Mouse (Mus musculus) kidney, embryonic 16.5 days (tissue): ENCODE data around the gene Noct. TPM values are rescaled to one million over a fixed set of nuclear protein-coding genes. Genes with fewer than 3 reads are reported as not detected.

Source experiments
- ATAC-seq: fragments of 200-750 bp; cut with Nextera tagmentation; 2 replicates; pipeline ENCODE4 v1.8.0; 2017; ENCODE audit warnings: moderate TSS enrichment; ENCODE audit not compliant: low FRiP score, low TSS enrichment
- H3K27ac ChIP-seq: fragments of 300-500 bp; sonication (generic); 2 replicates; pipeline ENCODE4 v1.5.1; 2014; ENCODE audit warnings: low read length
- H3K27me3 ChIP-seq: fragments of 300-500 bp; sonication (generic); 2 replicates; pipeline ENCODE4 v1.6.1; 2014; ENCODE audit warnings: low read length, control low read depth, mixed read lengths; ENCODE audit not compliant: insufficient read depth
- H3K36me3 ChIP-seq: fragments of 300-500 bp; sonication (generic); 2 replicates; pipeline ENCODE4 v1.6.1; 2014; ENCODE audit warnings: low read length, control low read depth, mixed read lengths; ENCODE audit not compliant: insufficient read depth
- H3K4me1 ChIP-seq: fragments of 300-500 bp; sonication (generic); 2 replicates; pipeline ENCODE4 v1.6.1; 2014; ENCODE audit warnings: low read length, control low read depth, mixed read lengths; ENCODE audit not compliant: insufficient read depth
- H3K4me2 ChIP-seq: fragments of 300-500 bp; sonication (generic); replicated peaks from 2 replicates; pipeline ENCODE4 v1.6.1; 2014; ENCODE audit warnings: low read depth, low read length
- H3K4me3 ChIP-seq: fragments of 300-500 bp; sonication (generic); 2 replicates; pipeline ENCODE4 v1.5.1; 2014; ENCODE audit warnings: mild to moderate bottlenecking, low read length
- H3K9ac ChIP-seq: fragments of 300-500 bp; sonication (generic); replicated peaks from 2 replicates; pipeline ENCODE4 v1.6.1; 2014; ENCODE audit warnings: low read length
- H3K9me3 ChIP-seq: fragments of 300-500 bp; sonication (generic); 2 replicates; pipeline ENCODE4 v1.6.1; 2016; ENCODE audit warnings: low read length, control low read depth
- WGBS: fragments of 180-500 bp; shearing (Covaris S2); extraction: QIAGEN DNeasy Blood & Tissue Kit; methylation state at CpG from one replicate; pipeline ENCODE4 v1.1.7; 2014; 5-methylcytosine and 5-hydroxymethylcytosine counted together
- polyA plus RNA-seq: library from polyadenylated mRNA; unstranded; fragments of >200 nt; fragmentation: Nextera tagmentation; extraction: Ambion mirVana; gene quantifications from 2 replicates; pipeline ENCODE4 v1.2.1, GENCODE M21; 2015

Gene Noct
- polyA plus RNA-seq, 1 experiment from 2014 or later, result 7.2 TPM

GRCm38 (mm10) chr3:51233918-51234751, 9.9 kb downstream of the Noct start:
- no peaks in the 10 kb centered on the region for H3K27me3 ChIP-seq
- H3K9me3 ChIP-seq, result no peaks in the 10 kb centered on the region
- H3K4me1 ChIP-seq, result peaks cover 11% of the 10 kb centered on the region; the same call in 1 of the 2 replicates
- H3K36me3 ChIP-seq, result no peaks in the 10 kb centered on the region
- peak; percentile 91 for ATAC-seq
- H3K27ac ChIP-seq, result no peak overlapping the region
- no peak overlapping the region for H3K9ac ChIP-seq
- WGBS, result 37% methylated on average over 13 of the region's 13 CpGs
- H3K4me3 ChIP-seq, result no peak overlapping the region
- H3K4me2 ChIP-seq, result no peak overlapping the region

- H3K9me3 ChIP-seq, result no peaks in the 10 kb centered on the region
- no peak overlapping the region for H3K9ac ChIP-seq
- no peaks in the 10 kb centered on the region for H3K27me3 ChIP-seq
- peaks cover 11% of the 10 kb centered on the region; the same call in 1 of the 2 replicates for H3K4me1 ChIP-seq
- H3K4me2 ChIP-seq, result no peak overlapping the region
- ATAC-seq, result no peak; the same call in 1 of the 2 replicates
- H3K4me3 ChIP-seq, result no peak overlapping the region
- H3K36me3 ChIP-seq, result peaks cover 3% of the 10 kb centered on the region; the same call in 1 of the 2 replicates
- H3K27ac ChIP-seq, result no peak overlapping the region
- 80% methylated on average over 5 of the region's 5 CpGs for WGBS
Measured at GRCm38 (mm10) chr3:51234752-51235055, 10.5 kb downstream of the Noct start.

GRCm38 (mm10) chr3:51238515-51238914, 14.3 kb downstream of the Noct start:
- Histone ChIP-seq H3K27me3 (no peaks in the 10 kb centered on the region), H3K9me3 (no peaks in the 10 kb centered on the region), H3K4me3 (no peak overlapping the region), H3K4me2 (no peak overlapping the region), H3K9ac (no peak overlapping the region), H3K36me3 (peaks cover 3% of the 10 kb centered on the region; the same call in 1 of the 2 replicates), H3K4me1 (peaks cover 9% of the 10 kb centered on the region; the same call in 1 of the 2 replicates), H3K27ac (no peak overlapping the region)
- WGBS, result 82% methylated on average over 7 of the region's 7 CpGs
- no peak for ATAC-seq

GRCm38 (mm10) chr3:51239541-51239940, 15.3 kb downstream of the Noct start:
- no peak overlapping the region for H3K9ac ChIP-seq
- H3K4me3 ChIP-seq, result no peak overlapping the region
- H3K4me1 ChIP-seq, result no peaks in the 10 kb centered on the region
- ATAC-seq, result no peak
- no peak overlapping the region for H3K4me2 ChIP-seq
- no peaks in the 10 kb centered on the region for H3K27me3 ChIP-seq
- H3K9me3 ChIP-seq, result no peaks in the 10 kb centered on the region
- WGBS, result 97% methylated on average over 3 of the region's 3 CpGs
- H3K36me3 ChIP-seq, result peaks cover 3% of the 10 kb centered on the region; the same call in 1 of the 2 replicates
- H3K27ac ChIP-seq, result no peak overlapping the region

- H3K4me1 ChIP-seq, result no peaks in the 10 kb centered on the region
- no peak overlapping the region for H3K27ac ChIP-seq
- H3K4me3 ChIP-seq, result no peak overlapping the region
- WGBS, result 63% methylated on average over 16 of the region's 16 CpGs
- H3K9ac ChIP-seq, result no peak overlapping the region
- no peaks in the 10 kb centered on the region for H3K9me3 ChIP-seq
- H3K36me3 ChIP-seq, result peaks cover 32% of the 10 kb centered on the region
- no peak; the same call in 1 of the 2 replicates for ATAC-seq
- H3K4me2 ChIP-seq, result no peak overlapping the region
- no peaks in the 10 kb centered on the region for H3K27me3 ChIP-seq
Measured at GRCm38 (mm10) chr3:51247704-51248103, 23.5 kb downstream of the Noct start.

- Histone ChIP-seq H3K27me3 (no peaks in the 10 kb centered on the region), H3K9ac (no peak overlapping the region), H3K4me1 (no peaks in the 10 kb centered on the region), H3K36me3 (peaks cover 40% of the 10 kb centered on the region), H3K27ac (no peak overlapping the region), H3K4me3 (no peak overlapping the region), H3K4me2 (no peak overlapping the region), H3K9me3 (no peaks in the 10 kb centered on the region)
- ATAC-seq, result no peak
- 92% methylated on average over 6 of the region's 6 CpGs for WGBS
Measured at GRCm38 (mm10) chr3:51248600-51248999, 24.4 kb downstream of the Noct start.

- WGBS, result 86% methylated on average over 11 of the region's 11 CpGs
- peaks cover 42% of the 10 kb centered on the region for H3K36me3 ChIP-seq
- no peak for ATAC-seq
Measured at GRCm38 (mm10) chr3:51249460-51249859, 25.2 kb downstream of the Noct start.

GRCm38 (mm10) chr3:51249866-51250265, 25.6 kb downstream of the Noct start:
- no peak overlapping the region for H3K9ac ChIP-seq
- H3K4me2 ChIP-seq, result no peak overlapping the region
- no peak for ATAC-seq
- no peaks in the 10 kb centered on the region for H3K27me3 ChIP-seq
- no peaks in the 10 kb centered on the region for H3K9me3 ChIP-seq
- H3K4me3 ChIP-seq, result no peak overlapping the region
- no peaks in the 10 kb centered on the region for H3K4me1 ChIP-seq
- 93% methylated on average over 13 of the region's 13 CpGs for WGBS
- H3K27ac ChIP-seq, result no peak overlapping the region
- H3K36me3 ChIP-seq, result peaks cover 45% of the 10 kb centered on the region

More at GRCm38 (mm10) chr3:51249460-51249859, 25.2 kb downstream of the Noct start:
- H3K9ac ChIP-seq, result no peak overlapping the region
- H3K27ac ChIP-seq, result no peak overlapping the region
- H3K4me3 ChIP-seq, result no peak overlapping the region
- H3K27me3 ChIP-seq, result no peaks in the 10 kb centered on the region
- H3K9me3 ChIP-seq, result no peaks in the 10 kb centered on the region
- H3K4me2 ChIP-seq, result no peak overlapping the region
- H3K4me1 ChIP-seq, result no peaks in the 10 kb centered on the region

- Histone ChIP-seq H3K9ac (no peak overlapping the region), H3K27me3 (no peaks in the 10 kb centered on the region), H3K9me3 (no peaks in the 10 kb centered on the region), H3K27ac (no peak overlapping the region), H3K4me2 (no peak overlapping the region), H3K36me3 (peaks cover 54% of the 10 kb centered on the region), H3K4me3 (no peak overlapping the region), H3K4me1 (no peaks in the 10 kb centered on the region)
- 79% methylated on average over 5 of the region's 5 CpGs for WGBS
- ATAC-seq, result no peak
Measured at GRCm38 (mm10) chr3:51251057-51251456, 26.8 kb downstream of the Noct start.

- Histone ChIP-seq H3K27ac (no peak overlapping the region), H3K9ac (no peak overlapping the region), H3K27me3 (no peaks in the 10 kb centered on the region), H3K9me3 (no peaks in the 10 kb centered on the region), H3K36me3 (peaks cover 66% of the 10 kb centered on the region), H3K4me3 (no peak overlapping the region), H3K4me1 (no peaks in the 10 kb centered on the region), H3K4me2 (no peak overlapping the region)
- ATAC-seq, result no peak
- 89% methylated on average over 1 of the region's 1 CpGs for WGBS
Measured at GRCm38 (mm10) chr3:51252223-51252622, 28.0 kb downstream of the Noct start.
